Mouse (Mus musculus) stomach, postnatal 0 days (tissue): ENCODE measurements around the gene Cdc42se1. TPM values are rescaled to one million over a fixed set of nuclear protein-coding genes. Genes with fewer than 3 reads are reported as not detected.

Experiments used
- ATAC-seq: fragments of 200-750 bp; cut with Nextera tagmentation; 2 replicates; pipeline ENCODE4 v1.8.0; 2017; ENCODE audit not compliant: low FRiP score, low TSS enrichment
- DNase-seq: peaks from one replicate; pipeline ENCODE4 v3.0.0-alpha.2; 2016; ENCODE audit warnings: low spot score
- H3K27ac ChIP-seq: fragments of 300-500 bp; sonication (generic); replicated peaks from 2 replicates; pipeline ENCODE4 v1.5.1; 2014; ENCODE audit warnings: mild to moderate bottlenecking, control low read depth
- H3K27me3 ChIP-seq: fragments of 300-500 bp; sonication (generic); 2 replicates; pipeline ENCODE4 v1.6.1; 2014; ENCODE audit warnings: low read length; ENCODE audit not compliant: control insufficient read depth, insufficient read depth
- H3K36me3 ChIP-seq: fragments of 300-500 bp; sonication (generic); 2 replicates; pipeline ENCODE4 v1.6.1; 2014; ENCODE audit warnings: low read length, mixed read lengths; ENCODE audit not compliant: control insufficient read depth, insufficient read depth
- H3K4me1 ChIP-seq: fragments of 300-500 bp; sonication (generic); replicated peaks from 2 replicates; pipeline ENCODE4 v1.6.1; 2014; ENCODE audit warnings: antibody characterized with exemption; ENCODE audit not compliant: control insufficient read depth, insufficient read depth
- H3K4me2 ChIP-seq: fragments of 300-500 bp; sonication (generic); replicated peaks from 2 replicates; pipeline ENCODE4 v1.6.1; 2014; ENCODE audit warnings: low read depth, mild to moderate bottlenecking, control low read depth, moderate library complexity
- H3K4me3 ChIP-seq: fragments of 300-500 bp; sonication (generic); 2 replicates; pipeline ENCODE4 v1.5.1; 2014; ENCODE audit warnings: low read depth, low read length, control low read depth
- H3K9ac ChIP-seq: fragments of 300-500 bp; sonication (generic); 2 replicates; pipeline ENCODE4 v1.6.1; 2014; ENCODE audit warnings: mild to moderate bottlenecking, low read length, control low read depth, mixed read lengths
- H3K9me3 ChIP-seq: fragments of 300-500 bp; sonication (generic); 2 replicates; pipeline ENCODE4 v1.6.1; 2016; ENCODE audit warnings: low read length; ENCODE audit not compliant: control insufficient read depth
- CTCF ChIP-seq: IDR thresholded peaks from 2 replicates; pipeline ENCODE4 v1.5.1; 2016; ENCODE audit warnings: antibody characterized with exemption, low read depth, mild to moderate bottlenecking, moderate library complexity
- EP300 ChIP-seq: optimal IDR thresholded peaks from 2 replicates; pipeline ENCODE3; 2016; ENCODE audit warnings: antibody characterized with exemption
- WGBS: fragments of 180-500 bp; shearing (Covaris S2); extraction: QIAGEN DNeasy Blood & Tissue Kit; methylation state at CpG from one replicate; pipeline ENCODE4 v1.1.7; 2014; 5-methylcytosine and 5-hydroxymethylcytosine counted together
- polyA plus RNA-seq: library from polyadenylated mRNA; unstranded; fragments of >200 nt; fragmentation: Nextera tagmentation; extraction: Ambion mirVana; gene quantifications from 2 replicates; pipeline ENCODE4 v1.2.1, GENCODE M21; 2015

Cdc42se1 gene
- polyA plus RNA-seq, 1 experiment from 2014 or later: 88.1 TPM

DNA sequence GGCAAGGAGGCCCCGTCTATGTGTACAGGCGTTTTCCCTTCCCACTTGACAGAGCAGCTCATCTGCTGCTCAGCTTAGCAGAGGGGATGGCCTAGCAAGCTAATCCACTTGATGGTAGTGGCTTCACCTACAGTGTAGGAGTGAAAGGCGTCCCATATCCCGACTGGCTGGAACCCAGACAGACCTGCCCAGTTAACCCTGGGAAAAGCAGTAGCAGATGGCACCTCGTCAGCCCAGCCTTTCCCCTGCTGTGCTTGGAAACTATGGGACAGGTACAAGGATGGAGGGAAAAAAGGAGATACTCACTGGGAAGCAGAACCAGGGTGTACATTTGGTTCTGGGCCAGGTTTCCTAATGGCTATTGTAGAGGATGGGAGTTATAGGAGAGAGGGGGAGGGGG is 21.8 kb downstream of the Cdc42se1 start:
- Histone ChIP-seq H3K27ac (peak overlapping the region; percentile 37), H3K4me3 (no peak overlapping the region), H3K36me3 (peaks cover 3% of the 10 kb centered on the region; the same call in 1 of the 2 replicates), H3K9ac (no peak overlapping the region), H3K9me3 (no peaks in the 10 kb centered on the region), H3K4me2 (peak overlapping the region; percentile 4), H3K27me3 (no peaks in the 10 kb centered on the region), H3K4me1 (no peaks in the 10 kb centered on the region)
- ATAC-seq: 0 out of 2 replicates have a peak, but pooled peaks have one; percentile 7
- WGBS: 60% methylated on average over 5 of the region's 5 CpGs
- DNase-seq: no peak
- TF ChIP-seq EP300: no peak
- no peak for TF ChIP-seq CTCF

DNA sequence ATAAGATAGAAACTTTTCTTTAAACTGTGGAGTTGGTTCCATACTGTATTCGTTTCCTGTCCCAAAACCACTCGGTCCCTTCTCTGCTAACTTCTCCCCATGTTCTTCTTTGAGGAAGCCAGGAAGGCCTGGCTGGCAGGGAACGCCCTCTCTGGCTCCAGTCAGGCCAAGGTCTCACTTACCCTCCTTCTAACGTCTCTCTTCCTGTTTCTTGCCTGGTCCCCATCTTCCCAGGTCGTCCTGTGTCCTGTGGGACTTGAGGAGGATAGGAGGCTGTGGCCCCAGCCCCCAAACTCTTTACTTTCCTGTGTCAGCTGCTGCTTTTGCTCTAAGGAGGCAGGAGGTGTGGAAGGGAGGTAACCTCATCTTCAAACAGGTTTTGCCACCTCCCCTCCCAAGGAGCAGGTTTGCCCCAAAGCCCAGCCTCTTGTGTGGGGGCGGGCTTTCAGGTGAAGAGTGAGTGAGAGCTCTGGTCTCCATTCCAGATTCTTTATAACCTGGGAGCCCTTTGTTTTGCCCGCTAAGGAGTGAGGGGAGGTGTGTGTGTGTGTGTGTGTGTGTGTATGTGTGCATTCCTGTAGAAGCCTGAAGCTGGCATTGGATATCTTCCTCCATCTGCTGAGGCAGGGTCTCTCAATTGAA is 22.4 kb downstream of the Cdc42se1 start, which contains the start of gene Bnipl:
Bnipl (minus strand) TSS at position 411 of the 642 bp plus-strand sequence.
- 41% methylated on average over 7 of the region's 7 CpGs for WGBS
- H3K9me3 ChIP-seq: no peaks in the 10 kb centered on the region
- TF ChIP-seq EP300 (no peak), CTCF (no peak)
- DNase-seq (peak; percentile 63), ATAC-seq (peak; percentile 58)
- no peaks in the 10 kb centered on the region for H3K4me1 ChIP-seq
- no peaks in the 10 kb centered on the region for H3K27me3 ChIP-seq
- peaks cover 5% of the 10 kb centered on the region; the same call in 1 of the 2 replicates for H3K36me3 ChIP-seq
- H3K4me3 ChIP-seq: no peak within 1 kb of the TSS
- H3K27ac ChIP-seq: peak within 1 kb of the TSS; percentile 37
- H3K4me2 ChIP-seq: peak within 1 kb of the TSS; percentile 4
- peak within 1 kb of the TSS; percentile 38; the same call in 1 of the 2 replicates for H3K9ac ChIP-seq

DNA sequence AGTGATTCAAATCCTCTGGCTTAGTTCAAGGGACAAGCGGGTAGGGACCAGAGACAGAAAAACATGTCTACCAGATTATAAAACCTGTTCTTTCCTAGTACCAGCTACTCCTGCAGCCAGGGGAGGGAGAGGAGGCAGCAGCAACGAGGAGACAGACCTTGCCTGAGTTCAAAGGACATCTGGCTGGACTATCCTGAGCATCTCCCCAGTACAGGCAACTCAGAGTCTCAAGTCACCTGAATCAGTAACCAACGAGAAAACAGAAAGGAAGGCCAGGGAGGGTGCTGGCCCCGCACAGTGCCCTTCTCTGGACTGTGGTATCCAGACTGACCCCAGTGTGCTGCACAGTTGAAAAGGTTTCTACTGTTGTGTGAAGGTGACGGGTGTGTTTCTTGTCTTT is 28.4 kb downstream of the Cdc42se1 start:
- H3K4me3 ChIP-seq: no peak overlapping the region
- H3K27me3 ChIP-seq: no peaks in the 10 kb centered on the region
- TF ChIP-seq EP300 (no peak), CTCF (no peak)
- DNase-seq: no peak
- H3K4me1 ChIP-seq: no peaks in the 10 kb centered on the region
- H3K9me3 ChIP-seq: no peaks in the 10 kb centered on the region
- no peak overlapping the region for H3K27ac ChIP-seq
- no peak overlapping the region for H3K9ac ChIP-seq
- WGBS: 80% methylated on average over 5 of the region's 5 CpGs
- ATAC-seq: no peak
- no peak overlapping the region for H3K4me2 ChIP-seq
- H3K36me3 ChIP-seq: peaks cover 15% of the 10 kb centered on the region; the same call in 1 of the 2 replicates

DNA sequence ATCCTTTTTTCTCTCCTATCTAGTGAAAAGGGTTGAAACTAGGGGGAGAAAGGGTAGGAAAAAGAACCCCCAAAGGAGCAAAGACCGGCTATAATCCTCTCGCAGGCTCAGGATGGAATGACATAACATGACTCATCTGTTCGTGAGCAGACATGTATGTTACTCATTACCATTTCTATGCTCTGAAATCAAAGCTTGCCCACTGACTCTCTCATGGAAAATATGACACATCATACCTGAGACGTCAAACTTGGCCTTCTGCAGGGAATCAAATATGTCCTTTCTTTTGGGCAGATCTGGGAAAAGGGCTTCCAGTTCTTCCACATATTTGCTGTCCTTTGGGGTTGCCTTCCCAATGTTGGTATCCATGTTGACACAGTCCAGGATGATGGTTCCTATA is 33.4 kb downstream of the Cdc42se1 start:
- no peaks in the 10 kb centered on the region for H3K27me3 ChIP-seq
- H3K4me3 ChIP-seq: no peak overlapping the region
- WGBS: 77% methylated on average over 4 of the region's 4 CpGs
- peaks cover 5% of the 10 kb centered on the region; the same call in 1 of the 2 replicates for H3K36me3 ChIP-seq
- ATAC-seq (no peak), DNase-seq (no peak)
- no peaks in the 10 kb centered on the region for H3K4me1 ChIP-seq
- H3K4me2 ChIP-seq: no peak overlapping the region
- H3K27ac ChIP-seq: no peak overlapping the region
- no peaks in the 10 kb centered on the region for H3K9me3 ChIP-seq
- TF ChIP-seq EP300 (no peak), CTCF (no peak)
- H3K9ac ChIP-seq: no peak overlapping the region

DNA sequence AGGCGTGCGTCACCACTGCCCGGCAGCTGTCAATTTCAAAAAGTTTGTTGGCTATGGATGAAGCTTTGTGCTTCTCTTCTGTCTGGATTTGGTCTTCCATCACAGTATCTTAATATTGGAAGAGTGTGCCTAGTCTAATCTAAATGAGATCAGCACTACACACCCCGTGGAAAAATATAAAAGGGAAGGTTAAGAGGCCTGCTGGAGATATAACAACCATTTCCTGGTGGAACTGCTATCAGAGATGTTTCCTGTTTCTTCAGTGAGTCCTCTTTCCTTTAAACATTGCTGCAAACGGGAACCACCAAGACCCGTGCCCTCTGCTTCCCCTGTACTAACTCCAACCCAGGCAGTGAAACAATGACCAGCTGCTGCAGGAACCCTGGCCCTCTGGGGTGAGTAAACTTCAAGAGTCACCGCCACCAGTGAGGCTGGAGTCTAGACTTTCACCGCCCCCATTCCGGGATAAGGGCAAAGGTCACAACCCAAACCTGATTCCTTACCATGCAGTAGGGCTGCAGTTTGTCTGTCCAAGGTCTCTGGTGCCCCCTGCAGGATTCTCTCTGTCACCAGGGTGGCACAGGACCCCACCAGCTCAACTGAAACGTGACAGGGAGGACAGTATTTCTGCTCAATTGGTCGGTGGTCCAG is 34.7 kb downstream of the Cdc42se1 start:
- Histone ChIP-seq H3K27ac (0 out of 2 replicates have a peak overlapping the region, but pooled peaks have one; percentile 30), H3K27me3 (no peaks in the 10 kb centered on the region), H3K4me1 (no peaks in the 10 kb centered on the region), H3K36me3 (peaks cover 2% of the 10 kb centered on the region; the same call in 1 of the 2 replicates), H3K4me3 (no peak overlapping the region), H3K9ac (no peak overlapping the region), H3K4me2 (no peak overlapping the region), H3K9me3 (no peaks in the 10 kb centered on the region)
- WGBS: 48% methylated on average over 11 of the region's 11 CpGs
- peak; percentile 80 for DNase-seq
- peak; percentile 66 for ATAC-seq
- TF ChIP-seq EP300: no peak
- TF ChIP-seq CTCF: peak; percentile 84

DNA sequence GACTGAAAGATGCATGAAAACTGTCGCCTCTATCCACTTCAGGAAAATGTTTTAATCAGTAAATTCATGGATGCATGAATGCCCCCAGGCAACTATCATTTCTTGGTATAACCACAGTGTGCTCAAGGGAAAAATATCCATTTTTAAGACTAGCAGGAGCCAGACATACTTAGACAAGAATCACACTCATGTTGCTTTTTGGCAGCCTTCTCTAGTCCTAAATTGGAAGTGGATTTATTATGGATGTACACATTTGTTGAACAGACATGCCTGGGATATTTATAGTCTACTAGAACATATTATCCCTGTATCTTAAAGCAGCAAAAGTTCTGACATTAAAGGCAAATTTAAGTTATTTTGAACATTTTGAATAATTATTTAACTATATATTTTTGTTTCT is 36.2 kb downstream of the Cdc42se1 start:
- TF ChIP-seq CTCF: no peak
- no peak for TF ChIP-seq EP300
- WGBS: 77% methylated on average over 1 of the region's 1 CpGs
- Histone ChIP-seq H3K27ac (no peak overlapping the region), H3K9ac (no peak overlapping the region), H3K4me2 (no peak overlapping the region), H3K36me3 (peaks cover 2% of the 10 kb centered on the region; the same call in 1 of the 2 replicates), H3K9me3 (no peaks in the 10 kb centered on the region), H3K27me3 (no peaks in the 10 kb centered on the region), H3K4me3 (no peak overlapping the region), H3K4me1 (no peaks in the 10 kb centered on the region)
- ATAC-seq (no peak), DNase-seq (no peak)
